Mouse (Mus musculus): ENCODE measurements around the gene Lat2.
"Not testable (repeated sequence)": the region's sequence is repeated elsewhere in the genome, so short reads cannot be mapped to it uniquely, and the experiment has no call there.

The Lat2 gene

GRCm38 (mm10) chr5:134614802-134615201 lies at the start of gene Lat2:
TSS of gene Lat2 (minus strand) at chr5:134615025.
- DNase-seq = no peak

GRCm38 (mm10) chr5:134656708-134657107 lies 41.9 kb upstream of the Lat2 start:
- no peak for DNase-seq

- DNase-seq = no peak
These were observed 37.2 kb upstream of the Lat2 start for GRCm38 (mm10) chr5:134652015-134652414.

- DNase-seq = peak; percentile 71
These were observed 36.1 kb upstream of the Lat2 start for GRCm38 (mm10) chr5:134650926-134651325.

GRCm38 (mm10) chr5:134648976-134649375 lies 34.2 kb upstream of the Lat2 start:
- DNase-seq = not testable (repeated sequence)

- no peak for DNase-seq
These were observed 32.6 kb upstream of the Lat2 start for GRCm38 (mm10) chr5:134647394-134647793.

GRCm38 (mm10) chr5:134646461-134646860 lies 31.6 kb upstream of the Lat2 start:
- no peak for DNase-seq

- peak; percentile 39 for DNase-seq
These were observed 29.9 kb upstream of the Lat2 start for GRCm38 (mm10) chr5:134644643-134645118.

GRCm38 (mm10) chr5:134644121-134644520 lies 29.3 kb upstream of the Lat2 start:
- no peak for DNase-seq

GRCm38 (mm10) chr5:134640371-134640770 lies 25.5 kb upstream of the Lat2 start:
- no peak for DNase-seq

GRCm38 (mm10) chr5:134639269-134639682 lies 24.5 kb upstream of the Lat2 start, which contains the start of gene Eif4h:
TSS of gene Eif4h (minus strand) at chr5:134639490.
- peak; percentile 98 for DNase-seq

- DNase-seq = peak; percentile 22
These were observed 23.8 kb upstream of the Lat2 start for GRCm38 (mm10) chr5:134638461-134639268.

- DNase-seq = no peak
These were observed 23.1 kb upstream of the Lat2 start for GRCm38 (mm10) chr5:134637820-134638367.

- DNase-seq = no peak
These were observed 18.0 kb upstream of the Lat2 start for GRCm38 (mm10) chr5:134632841-134633240.

GRCm38 (mm10) chr5:134630835-134631234 lies 16.0 kb upstream of the Lat2 start:
- no peak for DNase-seq

- DNase-seq = no peak
These were observed 14.7 kb upstream of the Lat2 start for GRCm38 (mm10) chr5:134629508-134629907.

GRCm38 (mm10) chr5:134622069-134622468 lies 7.2 kb upstream of the Lat2 start:
- no peak for DNase-seq

- no peak for DNase-seq
These were observed 6.3 kb upstream of the Lat2 start for GRCm38 (mm10) chr5:134621099-134621640.

GRCm38 (mm10) chr5:134620457-134620856 lies 5.6 kb upstream of the Lat2 start:
- DNase-seq = no peak

- DNase-seq = peak; percentile 78
These were observed 2.2 kb upstream of the Lat2 start for GRCm38 (mm10) chr5:134617071-134617470.

GRCm38 (mm10) chr5:134615780-134616179 lies 955 bp upstream of the Lat2 start:
- DNase-seq = no peak

- no peak for DNase-seq
These were observed 555 bp upstream of the Lat2 start for GRCm38 (mm10) chr5:134615380-134615779.

GRCm38 (mm10) chr5:134614296-134614695 lies 529 bp downstream of the Lat2 start:
- no peak for DNase-seq

- no peak for DNase-seq
These were observed 1.1 kb downstream of the Lat2 start for GRCm38 (mm10) chr5:134613727-134614126.

Measured in kidney, adult 9 months (tissue).